Mouse (Mus musculus) liver, adult 2 months (tissue): Measurements from ENCODE around the gene Olfr1419.

Experiments used
- CTCF ChIP-seq: fragments of 200-500 bp; IDR thresholded peaks from 2 replicates; pipeline ENCODE4 v1.5.1; 2011; ENCODE audit warnings: low read depth, low read length, control low read depth
- POLR2A ChIP-seq: fragments of 200-500 bp; IDR thresholded peaks from 2 replicates; pipeline ENCODE4 v1.6.1; 2011; ENCODE audit warnings: low read length, control low read depth; ENCODE audit not compliant: insufficient read depth; ENCODE audit errors: extremely low read depth

- no peak for TF ChIP-seq POLR2A
- no peak for TF ChIP-seq CTCF
Measured at GRCm38 (mm10) chr19:11911021-11911420, 36.1 kb upstream of the Olfr1419 start.
